Mouse (Mus musculus): ENCODE measurements around the gene Dock8.

Gene Dock8

GRCm38 (mm10) chr19:24999201-24999886 lies at the start of gene Dock8:
Gene Dock8, plus strand, starts transcription at chr19:24999534.
- peak; percentile 82 to 90 for DNase-seq

- peak in 1 of 2 experiments; percentile 65 for DNase-seq
These were observed 40.8 kb upstream of the Dock8 start for GRCm38 (mm10) chr19:24958531-24958930.

GRCm38 (mm10) chr19:24961172-24961962 lies 38.0 kb upstream of the Dock8 start, which contains the start of gene Cbwd1:
Gene Cbwd1, minus strand, starts transcription at chr19:24961610.
- peak; percentile 99 for DNase-seq

- DNase-seq, result no peak
These were observed 33.1 kb upstream of the Dock8 start for GRCm38 (mm10) chr19:24966203-24966602.

- no peak for DNase-seq
These were observed 32.4 kb upstream of the Dock8 start for GRCm38 (mm10) chr19:24966941-24967340.

- no peak for DNase-seq
These were observed 28.0 kb upstream of the Dock8 start for GRCm38 (mm10) chr19:24971307-24971706.

- DNase-seq, result no peak
These were observed 26.5 kb upstream of the Dock8 start for GRCm38 (mm10) chr19:24972701-24973390.

- DNase-seq, result peak; percentile 82 to 89
These were observed 21.3 kb upstream of the Dock8 start for GRCm38 (mm10) chr19:24977991-24978390.

- peak; percentile 36 to 87 for DNase-seq
These were observed 20.2 kb upstream of the Dock8 start for GRCm38 (mm10) chr19:24978852-24979842.

GRCm38 (mm10) chr19:24981294-24981693 lies 18.0 kb upstream of the Dock8 start:
- DNase-seq, result peak; percentile 65 to 78

- no peak for DNase-seq
These were observed 16.3 kb upstream of the Dock8 start for GRCm38 (mm10) chr19:24983050-24983449.

GRCm38 (mm10) chr19:24983857-24984498 lies 15.4 kb upstream of the Dock8 start:
- DNase-seq, result no peak

GRCm38 (mm10) chr19:24985045-24985444 lies 14.3 kb upstream of the Dock8 start:
- DNase-seq, result no peak

- no peak for DNase-seq
These were observed 12.0 kb upstream of the Dock8 start for GRCm38 (mm10) chr19:24987355-24987754.

- DNase-seq, result peak; percentile 38 to 53
These were observed 10.5 kb upstream of the Dock8 start for GRCm38 (mm10) chr19:24988831-24989230.

GRCm38 (mm10) chr19:24990138-24990822 lies 9.1 kb upstream of the Dock8 start:
- no peak for DNase-seq

GRCm38 (mm10) chr19:24993526-24993925 lies 5.8 kb upstream of the Dock8 start:
- peak; percentile 56 to 68 for DNase-seq

GRCm38 (mm10) chr19:24994900-24995299 lies 4.4 kb upstream of the Dock8 start:
- no peak for DNase-seq

GRCm38 (mm10) chr19:24996815-24997704 lies 2.3 kb upstream of the Dock8 start:
- peak in 1 of 2 experiments; percentile 27 for DNase-seq

- DNase-seq, result no peak
These were observed 773 bp upstream of the Dock8 start for GRCm38 (mm10) chr19:24998561-24998960.

Measured in kidney, postnatal 36 days (tissue).